Mouse (Mus musculus) bone marrow, adult 2 months (tissue): Measurements from ENCODE around the gene Sh3rf3.

ENCODE experiments used
- CTCF ChIP-seq: fragments of 200-500 bp; IDR thresholded peaks from 2 replicates; pipeline ENCODE4 v1.5.1; 2011; ENCODE audit warnings: low read length, control low read depth; ENCODE audit not compliant: control insufficient read depth, insufficient read depth
- POLR2A ChIP-seq: fragments of 200-500 bp; IDR thresholded peaks from 2 replicates; pipeline ENCODE4 v1.6.1; 2011; ENCODE audit warnings: low read depth, mild to moderate bottlenecking, control low read depth, low read length, borderline replicate concordance; ENCODE audit not compliant: control insufficient read depth

- TF ChIP-seq POLR2A, result no peak
- no peak for TF ChIP-seq CTCF
Observed at GRCm38 (mm10) chr10:58981674-58982329, 168.6 kb downstream of the Sh3rf3 start.
